ENCODE assay signal across 17 mouse cellular contexts in genomic region chr8:116435268-116435980, GRCm38 (mm10).
DNase-seq lines count a peak whose midpoint lies in the region.
"Had no signal": no experiment of that assay in that cellular context is flagged by ENCODE, and none has a peak within 500 bp of the region (broad histone marks: within the 10 kb centered on the region; RNA-seq: fewer than 3 reads in every experiment).

No protein-coding gene starts in this region.

- DNase-seq in embryo, embryonic 10 days (ENCODE audit: low spot score) = peak; percentile 26
- DNase-seq in embryo, embryonic 9.5 days (ENCODE audit: extremely low spot score) = no peak
- peak; percentile 9 for DNase-seq in Muller cell, postnatal 12 days (ENCODE audit: inconsistent ontology term)
- DNase-seq in kidney, adult 18-20 months = peak; percentile 54
- DNase-seq in kidney, postnatal 10 days = peak; percentile 59
- no peak for DNase-seq in urinary bladder, postnatal 10 days (ENCODE audit: low spot score)
- no peak for DNase-seq in left cerebral cortex, adult 9 months (ENCODE audit: low spot score in 2 of 2)
- DNase-seq in adipocyte (ENCODE audit: low spot score) = no peak
- DNase-seq: adrenal gland, postnatal 36 days; cerebellum, adult 9-10 months; forebrain, postnatal 0 days; gastrocnemius, adult 2 months; heart, adult 18-20 months; left cerebral cortex, postnatal 4 days; lung, embryonic 14.5 days; right cerebral cortex, postnatal 14 days; thymus, postnatal 14 days had no signal

Comparison
In these comparisons a context has a peak if more than half of its experiments do, and no peak if none do; other contexts are left out.
1. DNase-seq: peak in embryo, embryonic 10 days (single experiment), Muller cell, postnatal 12 days (single experiment), kidney, adult 18-20 months (single experiment) and kidney, postnatal 10 days (single experiment); none in embryo, embryonic 9.5 days (single experiment), urinary bladder, postnatal 10 days (single experiment), left cerebral cortex, adult 9 months (0 of 2) and adipocyte (single experiment).